Mouse (Mus musculus) hematopoietic stem cell, adult 5-6 weeks (primary cell): ENCODE data around the gene Elovl7. TPM values are rescaled to one million over a fixed set of nuclear protein-coding genes. Genes with fewer than 3 reads are reported as not detected.

Source experiments
- ATAC-seq, 2 experiments: fragments of 125-278 bp in 1 of 2; replicated peaks in 1 of 2; 2 replicates each; pipeline ENCODE4 v1.8.0; 2016 to 2017; ENCODE audit warnings: inconsistent platforms in 2 of 2, mild to moderate bottlenecking in 2 of 2, moderate number of reproducible peaks in 2 of 2, low read depth in 1 of 2, moderate TSS enrichment in 1 of 2; ENCODE audit not compliant: low FRiP score in 2 of 2, poor library complexity in 2 of 2, severe bottlenecking in 2 of 2, insufficient read depth in 1 of 2, low TSS enrichment in 1 of 2
- total RNA-seq: library from RNA; stranded (forward); fragments of 172-1452, 232-1000 nt; gene quantifications from 2 replicates; pipeline ENCODE4 v1.2.3, GENCODE M21; 2017

Gene Elovl7
- total RNA-seq, 1 experiment from 2014 or later = 4.6 TPM

DNA sequence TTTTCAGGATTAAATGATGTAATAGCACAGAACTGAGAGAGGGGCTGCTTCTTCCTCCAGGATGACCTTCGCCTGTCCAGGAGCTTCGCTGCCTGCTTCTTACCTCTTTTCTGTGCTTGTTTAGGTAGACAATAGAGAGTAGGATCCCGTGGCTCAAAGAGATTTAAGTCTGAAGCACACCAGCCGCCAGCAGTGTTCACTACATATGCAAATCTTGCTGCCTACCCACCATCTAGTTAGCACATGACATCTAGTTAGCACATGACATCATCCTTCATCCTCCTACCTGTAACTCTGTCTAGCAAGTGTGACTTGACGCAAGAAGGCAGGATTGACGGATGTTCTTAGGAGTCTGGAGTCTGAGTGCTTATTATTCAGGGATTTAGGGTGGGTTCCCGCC is 5.6 kb downstream of the Elovl7 start:
- ATAC-seq = no peak

DNA sequence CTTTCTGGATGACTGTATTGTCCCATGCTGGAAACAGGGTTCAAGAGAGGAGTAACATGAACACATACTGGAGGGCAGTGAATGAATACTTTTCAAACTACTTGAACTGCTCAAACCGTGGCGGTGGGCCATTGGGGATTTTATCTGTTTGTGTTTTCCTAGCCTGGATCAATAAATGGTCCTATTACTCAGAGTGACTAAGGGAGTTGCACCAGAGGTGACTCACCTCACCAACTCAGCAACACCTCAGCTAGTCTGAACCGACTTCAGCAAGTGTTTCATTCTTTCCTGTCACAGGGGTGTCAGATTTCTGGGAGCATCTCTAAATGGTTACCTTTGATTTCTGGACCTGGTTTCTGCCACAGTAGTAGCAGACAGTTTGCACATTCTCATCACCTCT is 15.0 kb downstream of the Elovl7 start:
- ATAC-seq = 0 out of 4 replicates have a peak, but pooled peaks of 1 of the 2 experiments have one; percentile 12

DNA sequence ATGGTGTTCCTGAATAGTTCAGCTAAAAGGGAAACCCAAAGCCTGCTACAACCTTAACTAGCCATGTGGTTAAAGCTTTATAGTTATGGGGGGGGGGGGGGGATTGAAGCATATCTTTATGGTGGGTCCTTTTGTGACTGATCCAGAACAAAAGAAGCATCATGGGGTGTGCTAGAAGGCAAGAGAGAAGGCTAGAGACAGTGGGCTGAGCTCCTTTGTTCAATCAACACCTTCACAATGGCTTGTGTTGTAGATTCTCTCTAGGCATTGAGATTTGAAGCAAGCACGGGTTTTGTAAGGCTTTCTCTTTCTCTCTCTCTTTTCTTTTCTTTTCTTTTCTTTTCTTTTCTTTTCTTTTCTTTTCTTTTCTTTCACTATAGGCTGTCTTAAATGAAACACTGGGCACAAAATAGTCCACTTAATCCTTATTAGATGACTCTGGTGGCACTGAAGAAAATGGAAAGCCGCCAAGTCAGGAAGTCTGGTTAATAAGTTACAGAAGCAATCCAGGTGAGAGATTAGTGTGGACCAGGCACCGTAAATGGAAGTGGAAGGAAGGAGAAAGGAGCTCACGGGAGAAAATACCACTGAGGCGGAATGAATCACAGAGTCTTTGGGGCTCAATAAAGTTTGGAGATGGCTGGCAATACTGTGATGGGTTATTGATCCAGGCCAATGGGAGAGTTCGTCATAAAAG is 15.6 kb downstream of the Elovl7 start:
- no peak for ATAC-seq

GRCm38 (mm10) chr13:108240012-108240411 is 25.8 kb downstream of the Elovl7 start:
- peak in 1 of 2 experiments; percentile 22; a peak in 1 of 4 replicates for ATAC-seq

DNA sequence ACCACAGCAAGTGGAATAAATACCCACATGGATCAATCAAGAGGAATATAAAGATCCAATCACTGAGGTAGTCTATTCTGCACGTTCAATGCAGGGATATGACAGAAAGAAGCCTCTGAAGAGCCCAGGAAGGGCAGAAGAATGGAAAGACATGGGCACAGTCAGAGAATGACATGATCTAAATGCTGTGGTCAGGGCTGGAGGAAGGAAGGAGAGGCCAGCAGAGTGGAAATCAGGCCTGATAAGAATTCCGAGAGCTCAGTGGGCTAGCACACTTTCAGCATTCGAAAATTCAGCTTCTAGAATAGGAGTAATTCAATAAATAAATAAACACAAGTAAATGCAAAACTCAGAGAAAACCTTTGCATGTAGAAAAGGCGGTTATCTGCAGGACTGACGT is 27.5 kb downstream of the Elovl7 start:
- ATAC-seq = no peak

DNA sequence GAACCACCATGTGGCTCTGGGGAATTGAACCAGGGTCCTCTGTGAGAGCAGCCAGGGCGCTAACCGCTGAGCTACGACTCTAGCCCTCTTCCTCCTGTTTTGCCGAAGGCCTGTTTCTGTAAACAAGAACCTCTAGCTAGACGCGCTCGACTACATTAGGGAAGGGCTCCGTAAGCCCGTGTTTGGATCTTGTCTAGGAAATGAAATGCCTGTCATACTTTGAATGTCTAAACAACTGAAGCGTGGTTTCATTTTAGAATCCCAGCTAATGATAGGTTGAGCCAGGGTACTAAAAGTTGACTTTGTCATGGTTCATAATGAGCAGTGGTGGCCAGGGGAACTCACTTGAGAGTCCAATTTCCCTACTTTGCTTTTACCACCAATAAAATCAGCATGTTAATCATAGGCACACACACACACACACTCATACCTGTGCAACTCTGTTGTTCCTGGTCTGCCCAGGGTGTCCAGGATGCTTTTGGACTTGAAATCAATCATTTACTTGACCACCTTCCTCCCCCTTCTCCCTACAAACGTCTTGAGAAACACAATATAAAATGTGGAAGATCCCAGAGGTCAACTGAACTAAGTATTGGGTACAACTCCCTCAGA is 31.0 kb downstream of the Elovl7 start:
- no peak for ATAC-seq

GRCm38 (mm10) chr13:108251106-108251505 is 36.9 kb downstream of the Elovl7 start:
- no peak for ATAC-seq

DNA sequence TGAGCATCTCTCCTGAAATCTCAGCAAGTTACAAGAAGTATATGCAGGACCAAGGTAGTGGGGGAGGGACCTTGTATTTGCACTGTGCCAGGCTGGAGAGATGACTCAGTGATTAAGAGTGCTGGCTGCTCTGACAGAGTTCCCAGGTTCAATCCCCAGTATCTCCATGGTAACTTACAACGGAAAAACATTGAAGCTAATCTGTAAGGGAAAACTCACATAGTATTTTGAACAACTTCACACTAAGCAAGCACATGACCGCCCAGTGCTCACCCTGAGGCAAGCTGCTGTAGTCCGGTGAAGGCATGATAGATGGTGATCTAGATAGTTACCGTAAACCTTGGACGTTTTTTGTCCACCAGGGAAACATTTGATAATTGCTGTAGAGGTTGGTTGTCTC is 39.8 kb downstream of the Elovl7 start:
- no peak for ATAC-seq

DNA sequence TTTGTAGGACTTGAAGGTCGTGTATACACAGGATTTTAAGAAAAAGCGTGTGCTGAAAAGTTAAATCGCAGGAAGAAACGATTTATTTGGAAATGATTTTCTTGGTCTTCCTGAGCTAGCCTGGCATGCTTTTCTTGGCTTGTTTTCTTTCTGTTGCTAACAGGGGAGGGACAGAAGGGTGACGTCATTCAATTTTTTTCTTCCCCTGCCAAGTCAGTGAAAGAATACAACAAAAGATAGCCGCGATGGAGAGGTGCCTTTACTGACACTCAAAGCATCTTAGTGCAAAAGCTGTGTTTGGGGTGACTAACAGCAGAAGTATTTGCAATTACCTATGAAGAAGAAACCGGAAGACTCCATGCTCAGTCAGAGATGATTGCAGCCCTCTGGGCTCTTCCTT is 48.8 kb downstream of the Elovl7 start:
- ATAC-seq = no peak; a peak in 1 of 4 replicates

- no peak for ATAC-seq
Measured at GRCm38 (mm10) chr13:108265394-108265793, 51.2 kb downstream of the Elovl7 start.

DNA sequence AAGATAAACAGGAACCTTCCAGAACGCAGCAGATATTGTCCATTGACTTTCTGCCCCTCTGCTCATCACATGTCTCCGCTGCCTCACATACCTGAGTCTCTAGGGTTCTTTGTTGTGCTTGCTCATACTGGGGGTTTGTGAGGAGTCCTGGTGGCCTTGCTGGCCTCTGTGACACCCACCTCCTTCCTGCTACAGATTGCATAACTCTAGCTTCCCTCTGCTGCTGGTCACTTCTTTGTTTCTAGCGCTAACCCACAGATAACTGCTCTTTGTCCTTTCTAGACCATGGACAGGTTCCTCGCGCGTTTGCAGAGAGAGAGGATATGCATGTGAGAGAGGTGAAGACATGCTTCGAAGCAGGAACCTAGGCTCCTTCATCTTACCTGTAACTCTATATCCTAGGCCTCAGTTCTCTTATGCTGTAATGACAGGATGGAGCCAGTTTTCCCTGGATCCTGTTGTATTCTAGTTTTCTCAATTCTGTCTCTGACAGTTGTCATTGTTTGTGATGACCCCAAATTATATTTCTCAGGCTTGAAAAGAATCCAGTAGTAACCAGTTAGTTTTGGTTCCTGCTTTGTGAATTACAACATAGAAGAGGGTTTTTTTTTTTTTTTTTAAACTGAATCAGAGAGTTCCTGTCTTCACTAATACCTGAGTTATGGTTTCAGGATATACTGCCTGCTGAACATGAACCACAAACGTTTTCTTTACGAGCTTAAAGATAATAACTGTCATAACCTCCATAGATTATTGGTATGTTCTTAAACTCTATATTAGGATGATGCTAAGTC is 53.8 kb downstream of the Elovl7 start:
- peak; percentile 58 to 75; a peak in 3 of 4 replicates for ATAC-seq

DNA sequence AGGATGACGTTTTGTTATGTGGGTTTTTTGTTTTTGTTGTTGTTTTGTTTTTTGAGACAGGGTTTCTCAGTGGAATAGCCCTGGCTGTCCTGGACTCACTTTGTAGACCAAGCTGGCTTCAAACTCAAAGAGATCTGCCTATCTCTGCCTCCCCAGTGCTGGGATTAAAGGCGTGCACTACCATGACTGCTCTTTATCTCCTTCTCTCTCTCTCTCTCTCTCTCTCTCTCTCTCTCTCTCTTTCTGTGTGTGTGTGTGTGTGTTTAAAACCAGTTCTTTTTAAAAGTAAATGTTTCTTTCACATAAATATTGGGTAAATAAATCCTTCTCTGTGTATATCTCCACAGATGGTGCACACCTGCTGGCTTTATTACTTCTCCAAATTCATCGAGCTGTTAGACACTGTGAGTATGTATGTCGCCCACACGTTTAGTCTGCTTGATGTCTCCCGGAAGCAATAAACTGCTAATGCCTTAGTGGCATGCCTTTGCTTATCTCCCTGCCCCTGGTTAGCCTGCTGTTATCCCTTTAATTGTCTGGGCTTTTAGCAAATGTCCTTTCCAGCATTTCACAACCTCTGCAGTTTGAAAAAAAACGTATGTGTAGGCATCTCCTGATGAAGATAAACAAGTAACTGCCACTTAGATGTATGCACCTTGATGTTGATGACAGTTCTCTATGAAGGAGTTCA is 57.4 kb downstream of the Elovl7 start:
- no peak for ATAC-seq

- no peak for ATAC-seq
Measured at GRCm38 (mm10) chr13:108272332-108272731, 58.1 kb downstream of the Elovl7 start.

DNA sequence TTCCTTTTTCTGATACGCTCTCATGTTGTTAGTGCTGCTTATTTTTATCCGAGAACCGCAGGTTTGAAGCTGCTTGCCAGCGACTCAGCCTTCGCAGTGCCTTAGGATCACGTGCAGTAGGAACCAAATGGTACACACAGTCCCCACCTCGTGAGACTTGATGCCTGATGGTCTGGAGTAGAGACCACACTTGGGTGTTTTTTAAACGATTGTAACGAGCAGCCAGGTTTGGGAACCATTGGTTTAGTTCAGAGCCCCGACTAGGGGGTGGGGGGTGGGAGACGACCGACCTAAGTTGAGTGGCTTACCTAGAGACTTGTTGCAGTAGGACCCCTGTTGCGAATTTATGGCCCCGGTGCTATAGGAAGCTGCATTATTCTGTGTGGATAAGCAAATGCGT is 58.8 kb downstream of the Elovl7 start:
- no peak for ATAC-seq

DNA sequence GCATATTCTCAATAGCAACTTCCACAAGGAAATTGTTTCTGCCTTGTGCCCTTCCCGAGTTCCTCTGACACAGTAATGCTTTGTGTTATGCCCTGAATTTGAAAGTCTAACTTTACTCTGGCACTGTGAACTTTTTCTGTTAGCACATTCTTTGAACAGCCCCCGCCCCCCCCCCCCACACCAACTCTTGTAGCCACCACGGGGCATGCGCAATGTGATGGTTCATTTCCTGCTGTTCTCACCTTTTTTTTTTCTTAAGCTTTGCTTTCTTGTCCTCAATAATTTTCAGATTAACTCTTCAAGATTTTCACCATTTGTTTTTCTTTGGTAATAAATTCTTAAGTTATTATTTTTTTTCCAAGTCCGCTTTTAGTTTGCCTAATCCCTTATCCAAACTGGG is 59.3 kb downstream of the Elovl7 start:
- ATAC-seq = no peak

- ATAC-seq = peak; percentile 36 to 42; a peak in 1 of 4 replicates
Measured at GRCm38 (mm10) chr13:108276561-108276960, 62.4 kb downstream of the Elovl7 start.

DNA sequence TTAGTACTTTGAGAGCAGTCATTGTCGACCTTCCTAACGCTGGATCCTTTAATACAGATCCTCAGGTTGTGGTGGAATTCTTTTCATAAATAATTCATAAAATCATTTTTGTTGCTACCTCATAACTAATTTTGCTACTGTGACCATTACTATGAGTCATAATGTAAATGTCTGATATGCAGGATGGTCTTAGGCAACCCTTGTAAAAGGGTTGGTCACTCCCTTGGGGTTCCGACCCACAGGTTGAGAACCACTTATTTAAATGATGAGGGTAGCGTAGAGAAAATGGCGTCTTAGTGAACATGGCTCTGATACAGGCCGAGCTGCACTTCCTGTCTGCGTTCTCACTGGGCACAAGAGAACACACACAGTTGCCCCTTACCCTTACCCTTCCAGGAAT is 63.1 kb downstream of the Elovl7 start:
- no peak for ATAC-seq

DNA sequence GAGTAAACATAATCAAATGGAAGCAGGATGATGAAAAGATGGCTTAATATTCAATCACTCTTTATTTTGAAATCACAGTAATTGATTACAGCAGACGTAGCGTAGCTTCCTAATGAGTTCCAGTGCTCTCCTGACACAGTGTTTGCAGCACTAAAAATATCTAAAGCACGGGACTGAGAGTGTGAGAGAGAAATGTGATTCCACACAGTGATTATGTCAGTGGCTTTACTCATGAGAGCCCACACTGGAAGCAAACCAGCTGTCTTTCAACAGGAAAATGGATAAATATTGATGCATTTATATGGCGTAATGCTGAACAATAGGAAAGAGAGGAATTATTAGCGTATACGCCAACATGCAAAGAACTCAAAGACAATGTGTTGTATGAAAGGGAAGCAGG is 64.4 kb downstream of the Elovl7 start:
- ATAC-seq = no peak
